Mouse (Mus musculus): ENCODE measurements around the gene 2900011O08Rik. TPM values are rescaled to one million over a fixed set of nuclear protein-coding genes. Genes with fewer than 3 reads are reported as not detected.

The 2900011O08Rik gene
- polyA plus RNA-seq, 1 experiment from 2014 or later, result 5.2 TPM

DNA sequence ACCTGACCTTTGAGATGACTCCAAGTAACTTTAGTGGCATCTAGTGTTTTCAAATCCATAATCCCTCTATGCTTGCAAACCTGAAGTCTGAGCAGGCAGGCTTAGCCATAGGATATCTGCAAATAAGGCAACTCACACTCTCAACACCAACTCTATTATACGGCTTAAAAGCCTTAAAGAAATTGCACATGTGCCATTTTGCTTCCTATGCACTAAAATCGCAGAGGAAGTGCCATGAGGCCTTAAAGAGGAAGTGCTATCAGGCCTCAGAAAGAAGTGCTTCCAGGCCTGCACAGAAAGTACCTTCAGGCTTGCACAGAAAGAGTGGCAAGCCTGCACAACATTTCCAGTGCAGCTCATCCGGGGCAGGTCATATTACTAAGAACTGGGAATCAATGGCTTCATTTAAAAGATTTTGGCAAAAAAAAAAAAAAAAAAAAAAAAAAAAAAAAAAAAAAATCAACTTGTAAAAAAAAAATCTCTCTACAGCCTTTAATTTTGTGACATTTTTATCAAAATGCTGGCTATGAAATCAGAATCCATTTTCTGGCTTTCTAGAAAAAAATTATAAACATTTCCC is 123.3 kb downstream of the 2900011O08Rik start:
- Histone ChIP-seq H3K36me3 (peaks cover 62% of the 10 kb centered on the region), H3K4me3 (no peak overlapping the region), H3K27me3 (ENCODE audit: low read depth, poor library complexity, severe bottlenecking) (no peaks in the 10 kb centered on the region), H3K27ac (no peak overlapping the region), H3K9me3 (replicated peaks) (no peaks in the 10 kb centered on the region), H3K4me1 (no peaks in the 10 kb centered on the region)
- DNase-seq (ENCODE audit: low spot score), result no peak
- WGBS, result 86% methylated on average over 3 of the region's 3 CpGs

DNA sequence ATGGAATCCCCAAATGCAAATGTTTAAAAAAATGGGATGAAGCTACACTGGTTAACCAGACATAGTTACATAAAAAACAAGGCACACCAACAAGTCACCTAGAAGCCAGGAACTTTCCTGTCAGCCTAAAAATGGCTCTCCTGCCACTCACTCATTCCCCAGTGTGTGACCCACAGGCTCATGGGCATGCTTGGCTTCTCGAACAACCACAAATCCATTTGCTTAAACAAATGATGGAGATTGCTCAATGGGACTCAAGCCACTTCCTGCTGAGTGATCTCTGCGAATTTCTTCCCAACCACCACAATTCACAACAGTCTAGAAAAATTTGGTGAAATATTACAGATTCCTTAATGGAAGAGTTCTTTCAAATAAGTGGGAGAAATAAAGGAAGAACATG is 124.5 kb downstream of the 2900011O08Rik start:
- DNase-seq (ENCODE audit: low spot score), result no peak
- Histone ChIP-seq H3K9me3 (replicated peaks) (no peaks in the 10 kb centered on the region), H3K27me3 (ENCODE audit: low read depth, poor library complexity, severe bottlenecking) (no peaks in the 10 kb centered on the region), H3K27ac (no peak overlapping the region), H3K4me3 (no peak overlapping the region), H3K36me3 (peaks cover 72% of the 10 kb centered on the region), H3K4me1 (no peaks in the 10 kb centered on the region)
- WGBS, result 94% methylated on average over 2 of the region's 2 CpGs

DNA sequence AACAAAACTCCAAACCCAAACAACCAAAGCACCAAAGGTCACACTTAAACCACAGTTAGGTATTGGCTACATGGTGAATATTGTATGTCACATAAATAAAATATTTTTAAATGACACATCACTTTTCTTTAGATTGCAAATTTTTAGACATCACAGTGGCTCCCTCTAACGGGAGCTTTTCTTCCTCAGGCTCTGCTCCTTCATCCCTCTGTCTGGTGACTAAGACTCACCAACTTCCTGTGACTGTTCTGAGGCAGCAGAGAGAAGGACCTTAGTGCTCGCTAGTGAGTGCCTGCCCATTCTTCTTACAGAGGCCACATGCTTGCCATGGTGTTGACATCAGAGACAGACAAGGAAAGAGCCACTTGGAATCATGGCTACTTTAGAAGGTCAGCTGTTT is 125.7 kb downstream of the 2900011O08Rik start:
- 87% methylated on average over 2 of the region's 2 CpGs for WGBS
- H3K4me1 ChIP-seq, result no peaks in the 10 kb centered on the region
- H3K4me3 ChIP-seq, result no peak overlapping the region
- no peaks in the 10 kb centered on the region for H3K27me3 ChIP-seq (ENCODE audit: low read depth, poor library complexity, severe bottlenecking)
- H3K9me3 ChIP-seq (replicated peaks), result no peaks in the 10 kb centered on the region
- no peak overlapping the region for H3K27ac ChIP-seq
- peaks cover 84% of the 10 kb centered on the region for H3K36me3 ChIP-seq
- DNase-seq (ENCODE audit: low spot score), result no peak

DNA sequence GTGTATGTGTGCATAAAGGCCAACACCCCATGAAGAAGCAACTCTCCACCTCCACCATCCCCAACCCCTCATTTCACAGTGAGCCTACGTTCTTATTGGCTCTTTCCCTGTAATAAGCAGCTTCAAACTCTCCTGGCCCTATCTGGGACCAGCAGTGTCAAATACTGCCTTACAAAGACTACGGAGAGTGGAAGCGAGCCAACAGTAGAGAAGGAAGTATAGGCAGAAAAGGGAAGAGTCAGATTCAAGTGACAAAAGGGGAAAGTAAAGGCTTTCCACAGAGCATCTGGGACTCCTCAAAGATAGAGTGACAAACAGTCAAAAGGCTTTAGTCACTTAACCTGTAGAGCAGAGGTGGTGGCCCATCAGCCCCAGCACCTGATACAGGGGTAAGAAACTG is 126.3 kb downstream of the 2900011O08Rik start:
- no peak for DNase-seq (ENCODE audit: low spot score)
- no peaks in the 10 kb centered on the region for H3K4me1 ChIP-seq
- no peaks in the 10 kb centered on the region for H3K27me3 ChIP-seq (ENCODE audit: low read depth, poor library complexity, severe bottlenecking)
- WGBS, result 96% methylated on average over 3 of the region's 3 CpGs
- no peak overlapping the region for H3K4me3 ChIP-seq
- no peaks in the 10 kb centered on the region for H3K9me3 ChIP-seq (replicated peaks)
- H3K36me3 ChIP-seq, result peaks cover 91% of the 10 kb centered on the region
- H3K27ac ChIP-seq, result no peak overlapping the region

DNA sequence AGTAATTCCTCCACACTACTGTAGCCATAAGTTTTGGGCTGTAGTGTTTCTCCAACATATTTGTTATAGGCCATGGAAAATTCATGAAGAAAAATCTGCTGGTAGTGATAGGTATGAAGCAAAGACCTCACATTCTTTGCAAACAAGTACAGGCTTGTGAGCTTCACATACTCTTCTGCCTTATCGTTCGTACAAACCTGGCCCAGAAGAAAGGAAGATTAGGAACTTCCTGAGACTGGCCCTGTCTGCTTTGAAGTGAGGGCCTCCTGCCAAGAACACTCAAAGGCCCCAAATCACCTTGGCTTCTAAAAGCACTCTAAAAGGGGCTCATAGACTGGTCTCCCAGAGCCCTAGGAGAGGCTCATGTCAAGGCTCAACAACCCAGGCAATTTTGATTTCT is 130.9 kb downstream of the 2900011O08Rik start:
- Histone ChIP-seq H3K27me3 (ENCODE audit: low read depth, poor library complexity, severe bottlenecking) (no peaks in the 10 kb centered on the region), H3K4me3 (no peak overlapping the region), H3K36me3 (peaks cover 83% of the 10 kb centered on the region), H3K4me1 (no peaks in the 10 kb centered on the region), H3K27ac (no peak overlapping the region), H3K9me3 (replicated peaks) (no peaks in the 10 kb centered on the region)
- 67% methylated on average over 2 of the region's 2 CpGs for WGBS
- DNase-seq (ENCODE audit: low spot score), result no peak

DNA sequence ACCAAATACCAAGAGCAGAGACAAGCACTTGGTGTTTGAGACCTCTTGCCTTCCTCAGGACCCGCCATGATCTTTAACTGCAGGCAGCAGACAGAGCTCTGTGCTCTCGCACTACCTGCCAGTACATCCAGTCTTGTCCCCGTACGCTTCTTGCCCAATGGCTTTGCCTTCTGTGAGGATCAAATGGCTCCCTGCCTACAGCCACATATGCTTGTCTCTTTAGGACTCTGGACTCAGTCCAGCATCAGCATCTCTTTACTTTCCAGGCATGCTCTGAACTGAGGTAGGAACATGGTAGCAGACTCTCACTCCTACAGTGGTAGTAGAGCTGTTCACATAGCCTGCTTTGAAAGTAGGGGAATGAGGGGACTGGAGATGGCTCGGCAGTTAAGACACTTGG is 134.5 kb downstream of the 2900011O08Rik start:
- Histone ChIP-seq H3K27me3 (ENCODE audit: low read depth, poor library complexity, severe bottlenecking) (no peaks in the 10 kb centered on the region), H3K27ac (no peak overlapping the region), H3K4me1 (no peaks in the 10 kb centered on the region), H3K36me3 (peaks cover 87% of the 10 kb centered on the region), H3K9me3 (replicated peaks) (no peaks in the 10 kb centered on the region), H3K4me3 (no peak overlapping the region)
- DNase-seq (ENCODE audit: low spot score), result no peak
- 94% methylated on average over 5 of the region's 5 CpGs for WGBS

DNA sequence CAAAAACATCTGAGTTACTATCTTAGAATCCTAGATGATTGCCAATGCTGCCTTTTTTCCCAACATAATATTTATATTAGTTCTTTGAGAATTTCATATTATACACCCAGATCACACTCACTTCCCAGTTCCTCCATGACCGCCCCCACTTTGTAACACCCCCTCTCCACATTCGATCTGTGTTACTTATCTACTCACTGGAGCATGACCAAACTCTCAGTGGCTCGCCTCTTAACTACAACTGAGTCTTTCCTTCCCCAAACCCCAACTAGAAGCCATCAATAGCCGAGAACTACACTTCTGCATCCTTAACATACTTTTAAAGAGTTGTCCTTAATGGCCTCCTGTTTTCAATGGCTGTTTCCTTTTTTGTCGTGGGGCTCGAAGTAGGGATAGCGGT is 135.2 kb downstream of the 2900011O08Rik start:
- peaks cover 87% of the 10 kb centered on the region for H3K36me3 ChIP-seq
- no peaks in the 10 kb centered on the region for H3K27me3 ChIP-seq (ENCODE audit: low read depth, poor library complexity, severe bottlenecking)

DNA sequence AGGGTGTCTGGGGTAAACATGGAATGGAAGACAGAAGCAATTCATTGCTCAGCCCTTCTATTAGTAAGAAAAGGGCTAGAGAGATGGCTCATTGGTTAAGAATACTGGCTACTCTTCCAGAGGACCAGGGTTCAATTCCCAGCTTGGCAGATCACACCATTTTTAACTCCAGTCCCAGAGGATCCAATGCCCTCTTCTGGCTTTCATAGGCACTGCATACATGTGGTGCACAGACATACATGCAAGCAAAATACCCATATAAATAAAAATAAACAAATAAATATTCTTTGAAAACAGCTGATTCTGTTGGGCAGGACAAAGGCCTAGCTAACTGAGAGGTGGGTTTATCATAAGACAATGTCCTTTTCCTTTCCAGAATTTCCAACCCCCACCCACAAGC is 136.2 kb downstream of the 2900011O08Rik start:
- Histone ChIP-seq H3K27me3 (ENCODE audit: low read depth, poor library complexity, severe bottlenecking) (no peaks in the 10 kb centered on the region), H3K36me3 (peaks cover 86% of the 10 kb centered on the region), H3K4me3 (no peak overlapping the region), H3K27ac (no peak overlapping the region), H3K9me3 (replicated peaks) (no peaks in the 10 kb centered on the region), H3K4me1 (no peaks in the 10 kb centered on the region)
- no peak for DNase-seq (ENCODE audit: low spot score)

More for the DNA sequence above, 135.2 kb downstream of the 2900011O08Rik start:
- Histone ChIP-seq H3K4me1 (no peaks in the 10 kb centered on the region), H3K4me3 (no peak overlapping the region), H3K27ac (no peak overlapping the region), H3K9me3 (replicated peaks) (no peaks in the 10 kb centered on the region)
- no peak for DNase-seq (ENCODE audit: low spot score)
- WGBS, result 95% methylated on average over 7 of the region's 7 CpGs

DNA sequence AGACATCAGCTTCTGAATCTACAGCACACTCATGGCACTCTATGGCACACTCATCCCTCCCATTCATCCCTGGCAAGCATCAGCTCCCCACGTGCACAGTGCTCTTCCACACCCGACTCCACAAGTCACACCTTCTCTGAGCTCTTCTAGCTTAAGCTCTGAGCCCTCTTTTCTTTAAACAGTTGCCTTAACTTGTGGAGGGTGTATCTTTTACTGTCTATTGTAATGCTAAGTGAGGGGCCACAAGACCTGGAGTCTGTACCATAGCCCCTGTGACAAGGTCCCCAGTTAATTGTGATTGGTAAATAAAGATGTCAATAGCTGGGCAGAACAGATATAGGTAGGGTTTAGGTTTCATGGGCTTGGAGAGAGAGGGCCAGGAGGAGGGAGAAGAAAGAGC is 137.5 kb downstream of the 2900011O08Rik start:
- Histone ChIP-seq H3K36me3 (peaks cover 95% of the 10 kb centered on the region), H3K4me3 (no peak overlapping the region), H3K27ac (no peak overlapping the region), H3K27me3 (ENCODE audit: low read depth, poor library complexity, severe bottlenecking) (no peaks in the 10 kb centered on the region), H3K9me3 (replicated peaks) (no peaks in the 10 kb centered on the region), H3K4me1 (no peaks in the 10 kb centered on the region)
- no peak for DNase-seq (ENCODE audit: low spot score)
- WGBS, result 78% methylated on average over 2 of the region's 2 CpGs

DNA sequence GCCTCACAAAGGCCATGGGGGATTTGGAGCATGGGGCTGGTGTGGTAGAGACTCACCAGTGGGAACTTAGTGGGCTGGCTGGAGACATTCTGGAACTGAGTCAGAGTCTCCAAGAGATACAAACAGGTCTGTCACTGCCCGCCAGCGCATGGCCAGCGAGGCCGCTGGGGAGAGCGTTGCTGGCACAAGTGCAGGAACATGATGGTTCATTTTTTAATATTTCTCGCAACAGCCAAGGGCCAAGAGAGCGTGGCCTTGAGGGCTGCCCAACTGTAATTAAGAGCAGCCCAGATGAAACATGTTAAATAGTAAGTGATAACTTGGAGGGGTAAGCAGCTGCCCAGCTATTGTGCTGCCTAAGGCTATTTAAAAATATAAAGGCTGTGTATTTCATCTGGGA is 138.3 kb downstream of the 2900011O08Rik start:
- Histone ChIP-seq H3K27me3 (ENCODE audit: low read depth, poor library complexity, severe bottlenecking) (no peaks in the 10 kb centered on the region), H3K36me3 (peaks cover 98% of the 10 kb centered on the region), H3K9me3 (replicated peaks) (no peaks in the 10 kb centered on the region), H3K4me3 (no peak overlapping the region), H3K4me1 (no peaks in the 10 kb centered on the region), H3K27ac (no peak overlapping the region)
- 97% methylated on average over 7 of the region's 7 CpGs for WGBS
- DNase-seq (ENCODE audit: low spot score), result no peak

DNA sequence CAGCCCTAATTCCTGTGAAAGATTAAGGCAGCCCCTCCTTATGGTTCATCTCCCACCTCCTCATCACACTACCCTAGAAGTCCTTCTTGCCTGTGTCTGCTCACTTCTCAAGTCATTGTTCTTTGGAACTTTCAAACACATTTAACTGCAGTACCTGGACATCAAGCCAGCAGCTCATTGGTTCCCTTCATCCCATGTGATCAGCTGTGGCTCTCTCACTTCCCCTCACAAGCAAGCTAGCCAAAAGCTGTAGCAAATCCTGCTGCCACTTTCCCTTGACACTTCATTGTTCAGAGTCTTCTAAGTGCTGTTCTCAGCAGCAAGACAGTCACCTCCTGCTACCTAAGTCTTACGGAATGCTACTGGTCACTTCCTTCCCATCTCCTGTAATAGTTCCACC is 138.8 kb downstream of the 2900011O08Rik start:
- H3K27ac ChIP-seq, result no peak overlapping the region
- H3K4me1 ChIP-seq, result no peaks in the 10 kb centered on the region
- no peak overlapping the region for H3K4me3 ChIP-seq
- peaks cover 99% of the 10 kb centered on the region for H3K36me3 ChIP-seq
- H3K27me3 ChIP-seq (ENCODE audit: low read depth, poor library complexity, severe bottlenecking), result no peaks in the 10 kb centered on the region
- no peak for DNase-seq (ENCODE audit: low spot score)
- WGBS, result 91% methylated on average over 1 of the region's 1 CpGs
- no peaks in the 10 kb centered on the region for H3K9me3 ChIP-seq (replicated peaks)

DNA sequence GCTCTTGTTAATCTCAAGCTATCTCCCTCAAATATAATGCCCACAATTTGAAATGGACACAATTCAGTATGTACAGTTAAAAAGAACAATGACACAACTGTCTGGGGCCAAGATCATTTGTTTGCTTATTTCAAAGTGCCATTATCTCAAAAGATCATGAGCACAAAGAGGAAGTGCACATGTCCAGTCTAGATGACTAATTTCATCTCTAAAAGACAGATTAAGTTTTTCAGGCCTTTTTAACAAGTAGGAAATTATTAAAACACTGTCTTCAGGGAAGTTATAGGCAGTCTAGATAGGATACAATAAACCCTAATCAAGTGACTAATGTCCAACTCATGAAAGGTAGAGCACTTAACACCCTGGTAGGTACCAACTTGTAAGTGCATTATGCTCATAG is 142.6 kb downstream of the 2900011O08Rik start:
- no peak for DNase-seq (ENCODE audit: low spot score)
- Histone ChIP-seq H3K4me1 (no peaks in the 10 kb centered on the region), H3K27me3 (ENCODE audit: low read depth, poor library complexity, severe bottlenecking) (no peaks in the 10 kb centered on the region), H3K36me3 (peaks cover 99% of the 10 kb centered on the region), H3K9me3 (replicated peaks) (no peaks in the 10 kb centered on the region), H3K27ac (no peak overlapping the region), H3K4me3 (no peak overlapping the region)

DNA sequence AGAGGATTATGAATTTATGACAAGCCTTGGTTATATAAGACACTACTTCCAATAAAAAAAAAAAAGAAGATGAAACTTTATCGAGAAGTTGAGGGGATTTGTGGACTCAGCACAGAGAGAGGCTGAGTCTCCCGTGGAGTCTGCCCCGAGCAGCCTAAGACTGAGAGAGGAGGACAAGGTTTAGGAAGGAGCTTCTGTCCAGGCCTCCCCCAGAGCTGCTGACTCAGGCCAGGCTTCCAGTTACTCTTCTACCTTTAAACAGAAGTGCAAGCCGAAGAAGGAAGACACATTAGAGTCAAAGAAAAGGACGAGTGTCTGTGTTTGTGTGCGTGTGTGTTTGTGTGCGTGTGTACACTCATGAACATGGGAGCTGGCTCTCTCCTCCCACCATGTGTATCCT is 144.4 kb downstream of the 2900011O08Rik start:
- peaks cover 99% of the 10 kb centered on the region for H3K36me3 ChIP-seq
- H3K27ac ChIP-seq, result no peak overlapping the region
- no peak overlapping the region for H3K4me3 ChIP-seq
- no peak for DNase-seq (ENCODE audit: low spot score)
- 95% methylated on average over 7 of the region's 7 CpGs for WGBS
- H3K27me3 ChIP-seq (ENCODE audit: low read depth, poor library complexity, severe bottlenecking), result no peaks in the 10 kb centered on the region
- H3K9me3 ChIP-seq (replicated peaks), result no peaks in the 10 kb centered on the region
- no peaks in the 10 kb centered on the region for H3K4me1 ChIP-seq

DNA sequence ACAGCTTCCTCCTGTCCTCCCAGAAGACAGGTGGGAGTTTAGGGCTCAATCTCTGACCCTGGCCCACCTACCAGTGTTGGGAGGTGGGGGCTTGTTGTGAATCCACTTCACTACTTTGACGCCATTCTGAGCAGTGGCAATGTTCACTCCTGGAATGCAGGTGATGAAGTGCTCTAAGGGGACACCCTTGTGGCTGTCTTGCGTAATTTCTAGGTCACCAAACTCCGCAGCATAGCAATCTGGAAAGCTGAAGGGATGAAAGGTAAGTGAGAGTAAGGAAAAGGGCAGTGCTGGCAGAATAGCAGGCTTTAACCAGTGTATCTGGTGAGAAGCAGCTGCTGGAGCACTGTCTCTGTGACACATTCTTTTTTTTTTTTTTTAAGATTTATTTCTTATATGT is 145.0 kb downstream of the 2900011O08Rik start:
- H3K4me3 ChIP-seq, result no peak overlapping the region
- no peak overlapping the region for H3K27ac ChIP-seq
- H3K27me3 ChIP-seq (ENCODE audit: low read depth, poor library complexity, severe bottlenecking), result no peaks in the 10 kb centered on the region
- DNase-seq (ENCODE audit: low spot score), result no peak
- H3K36me3 ChIP-seq, result peaks cover 99% of the 10 kb centered on the region
- 85% methylated on average over 3 of the region's 3 CpGs for WGBS
- no peaks in the 10 kb centered on the region for H3K9me3 ChIP-seq (replicated peaks)
- H3K4me1 ChIP-seq, result no peaks in the 10 kb centered on the region
